Mouse (Mus musculus) midbrain, embryonic 15.5 days (tissue): Measurements from ENCODE around the gene Zfp775. TPM values are rescaled to one million over a fixed set of nuclear protein-coding genes. Genes with fewer than 3 reads are reported as not detected.

Experiments used
- ATAC-seq: fragments of 200-750 bp; cut with Nextera tagmentation; replicated peaks from 2 replicates; pipeline ENCODE4 v1.8.0; 2017; ENCODE audit warnings: moderate TSS enrichment
- H3K27ac ChIP-seq: fragments of 300-500 bp; sonication (generic); 2 replicates; pipeline ENCODE4 v1.5.1; 2015; ENCODE audit warnings: mild to moderate bottlenecking, inconsistent platforms
- H3K27me3 ChIP-seq: fragments of 300-500 bp; sonication (generic); replicated peaks from 2 replicates; pipeline ENCODE4 v1.6.1; 2015; ENCODE audit warnings: inconsistent platforms
- H3K36me3 ChIP-seq: fragments of 300-500 bp; sonication (generic); replicated peaks from 2 replicates; pipeline ENCODE4 v1.6.1; 2015; ENCODE audit warnings: inconsistent platforms
- H3K4me1 ChIP-seq: fragments of 300-500 bp; sonication (generic); 2 replicates; pipeline ENCODE4 v1.6.1; 2015; ENCODE audit warnings: inconsistent platforms
- H3K4me2 ChIP-seq: fragments of 300-500 bp; sonication (generic); 2 replicates; pipeline ENCODE4 v1.6.1; 2015; ENCODE audit warnings: inconsistent platforms, mild to moderate bottlenecking, moderate library complexity
- H3K4me3 ChIP-seq: fragments of 300-500 bp; sonication (generic); 2 replicates; pipeline ENCODE4 v1.5.1; 2015; ENCODE audit warnings: mild to moderate bottlenecking, inconsistent platforms
- H3K9ac ChIP-seq: fragments of 300-500 bp; sonication (generic); 2 replicates; pipeline ENCODE4 v1.6.1; 2015; ENCODE audit warnings: mild to moderate bottlenecking, inconsistent platforms
- H3K9me3 ChIP-seq: fragments of 300-500 bp; sonication (generic); 2 replicates; pipeline ENCODE4 v1.6.1; 2016; ENCODE audit warnings: inconsistent platforms
- WGBS: fragments of 180-500 bp; shearing (Covaris S2); methylation state at CpG from one replicate; pipeline ENCODE4 v1.1.7; 2015; ENCODE audit warnings: mixed read lengths; 5-methylcytosine and 5-hydroxymethylcytosine counted together
- polyA plus RNA-seq: library from polyadenylated mRNA; unstranded; fragments of >200 nt; fragmentation: Nextera tagmentation; extraction: Ambion mirVana; gene quantifications from 2 replicates; pipeline ENCODE4 v1.2.1, GENCODE M21; 2015

Gene Zfp775
- polyA plus RNA-seq, 1 experiment from 2014 or later = 16.8 TPM

DNA sequence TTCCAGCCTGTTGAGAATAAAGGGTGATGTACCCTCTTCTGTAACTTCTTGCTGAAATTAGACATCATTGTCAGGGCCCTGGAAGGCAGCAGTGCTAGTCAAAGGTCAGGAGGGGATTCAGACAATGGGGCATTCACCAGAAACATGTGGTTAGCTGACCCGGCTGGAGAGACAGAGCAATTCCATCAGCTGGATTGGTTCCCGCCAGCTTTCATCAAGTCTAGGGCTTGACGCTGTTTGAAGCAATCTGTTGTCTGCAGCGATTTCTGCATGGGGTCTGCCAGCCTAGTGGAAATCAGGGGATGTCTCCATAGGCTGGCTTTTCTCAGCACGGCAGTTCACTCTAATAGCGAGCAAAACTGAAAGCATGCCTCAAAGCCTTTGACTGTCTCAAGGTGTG lies 34.7 kb downstream of the Zfp775 start:
- H3K9ac ChIP-seq = no peak overlapping the region
- H3K27ac ChIP-seq = no peak overlapping the region
- no peak overlapping the region for H3K4me2 ChIP-seq
- WGBS = 53% methylated on average over 6 of the region's 6 CpGs
- H3K9me3 ChIP-seq = no peaks in the 10 kb centered on the region
- H3K4me1 ChIP-seq = no peaks in the 10 kb centered on the region
- ATAC-seq = no peak
- H3K4me3 ChIP-seq = no peak overlapping the region
- no peaks in the 10 kb centered on the region for H3K36me3 ChIP-seq
- H3K27me3 ChIP-seq = no peaks in the 10 kb centered on the region

DNA sequence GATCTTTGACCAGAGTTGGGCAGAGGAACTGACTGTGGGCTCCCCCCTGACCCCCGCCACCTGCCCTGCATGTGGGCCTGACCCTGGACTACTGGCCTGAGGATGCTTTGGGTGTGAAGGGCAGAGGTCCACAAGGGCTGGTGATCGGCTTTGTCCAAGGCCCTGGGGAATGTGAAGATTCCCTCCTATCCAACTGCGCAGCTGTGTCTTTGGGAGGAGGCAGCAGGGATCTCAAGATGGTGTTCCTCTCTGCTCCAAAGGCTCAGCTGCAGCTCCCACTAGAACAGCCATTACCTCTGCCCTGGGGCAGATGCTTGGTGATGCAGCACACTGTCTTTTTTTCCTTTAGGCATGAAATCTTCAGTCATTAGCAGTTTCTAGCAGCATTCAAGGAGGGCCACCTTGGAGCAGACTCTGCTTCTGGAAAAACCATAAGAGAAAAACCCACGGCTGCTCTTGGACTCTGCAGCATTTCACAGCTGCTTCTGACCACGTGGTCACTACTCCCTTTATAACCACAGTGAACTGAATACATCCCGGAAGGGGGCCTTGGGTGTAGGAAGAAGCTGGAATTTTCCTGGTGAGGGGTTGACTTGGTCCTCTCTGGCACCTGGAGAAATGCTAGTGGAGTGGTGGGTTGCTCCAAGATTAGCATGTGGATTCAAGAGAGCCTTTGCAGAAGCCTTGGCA lies 36.1 kb downstream of the Zfp775 start:
- H3K36me3 ChIP-seq = no peaks in the 10 kb centered on the region
- H3K4me2 ChIP-seq = no peak overlapping the region
- H3K9ac ChIP-seq = no peak overlapping the region
- WGBS = 67% methylated on average over 6 of the region's 6 CpGs
- H3K27ac ChIP-seq = no peak overlapping the region
- H3K4me1 ChIP-seq = no peaks in the 10 kb centered on the region
- no peaks in the 10 kb centered on the region for H3K27me3 ChIP-seq
- H3K4me3 ChIP-seq = no peak overlapping the region
- ATAC-seq = no peak
- H3K9me3 ChIP-seq = no peaks in the 10 kb centered on the region

DNA sequence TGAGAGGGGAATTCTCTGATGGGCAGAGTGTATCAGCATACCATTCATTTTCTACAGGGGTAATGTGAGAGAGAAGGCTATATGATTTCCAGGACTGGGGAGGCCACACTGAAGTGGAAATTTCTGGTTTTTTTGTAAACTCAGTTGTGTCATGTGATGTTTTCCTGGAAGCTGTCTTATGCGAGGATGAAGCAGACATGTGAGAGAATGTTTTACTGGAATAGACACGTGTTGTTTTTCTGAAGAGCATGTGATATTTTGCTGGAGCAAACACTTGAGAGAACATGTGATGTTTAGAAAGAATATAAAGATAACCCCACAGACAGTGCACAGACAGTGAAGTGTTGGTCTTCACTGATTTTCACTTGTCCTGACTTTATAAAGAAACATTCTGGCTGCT lies 36.7 kb downstream of the Zfp775 start:
- H3K9me3 ChIP-seq = no peaks in the 10 kb centered on the region
- no peaks in the 10 kb centered on the region for H3K36me3 ChIP-seq
- no peak overlapping the region for H3K9ac ChIP-seq
- no peak overlapping the region for H3K4me2 ChIP-seq
- H3K27ac ChIP-seq = no peak overlapping the region
- no peak overlapping the region for H3K4me3 ChIP-seq
- ATAC-seq = no peak
- H3K4me1 ChIP-seq = no peaks in the 10 kb centered on the region
- H3K27me3 ChIP-seq = no peaks in the 10 kb centered on the region
- WGBS = 81% methylated on average over 2 of the region's 2 CpGs

DNA sequence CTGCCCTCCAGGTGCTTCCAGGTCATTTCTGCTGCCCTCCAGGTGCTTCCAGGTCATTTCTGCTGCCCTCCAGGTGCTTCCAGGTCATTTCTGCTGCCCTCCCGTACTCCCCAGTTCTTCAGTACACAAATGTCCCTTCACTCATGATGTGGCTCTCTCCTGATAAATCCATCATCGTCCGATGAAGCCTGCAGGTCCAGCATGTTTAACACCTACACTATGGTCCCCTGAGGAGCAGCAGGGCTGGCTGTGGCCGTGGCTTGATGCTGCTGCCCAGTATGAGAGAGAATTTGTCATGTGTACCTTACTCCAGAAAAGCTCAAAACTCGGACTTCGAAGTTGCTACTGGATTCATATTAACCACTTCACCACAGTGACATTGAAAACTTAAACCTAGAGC lies 39.5 kb downstream of the Zfp775 start:
- no peaks in the 10 kb centered on the region for H3K4me1 ChIP-seq
- H3K9ac ChIP-seq = no peak overlapping the region
- WGBS = 80% methylated on average over 6 of the region's 6 CpGs
- H3K9me3 ChIP-seq = no peaks in the 10 kb centered on the region
- no peak for ATAC-seq
- H3K27ac ChIP-seq = no peak overlapping the region
- H3K4me3 ChIP-seq = no peak overlapping the region
- no peaks in the 10 kb centered on the region for H3K36me3 ChIP-seq
- H3K4me2 ChIP-seq = no peak overlapping the region
- H3K27me3 ChIP-seq = no peaks in the 10 kb centered on the region

DNA sequence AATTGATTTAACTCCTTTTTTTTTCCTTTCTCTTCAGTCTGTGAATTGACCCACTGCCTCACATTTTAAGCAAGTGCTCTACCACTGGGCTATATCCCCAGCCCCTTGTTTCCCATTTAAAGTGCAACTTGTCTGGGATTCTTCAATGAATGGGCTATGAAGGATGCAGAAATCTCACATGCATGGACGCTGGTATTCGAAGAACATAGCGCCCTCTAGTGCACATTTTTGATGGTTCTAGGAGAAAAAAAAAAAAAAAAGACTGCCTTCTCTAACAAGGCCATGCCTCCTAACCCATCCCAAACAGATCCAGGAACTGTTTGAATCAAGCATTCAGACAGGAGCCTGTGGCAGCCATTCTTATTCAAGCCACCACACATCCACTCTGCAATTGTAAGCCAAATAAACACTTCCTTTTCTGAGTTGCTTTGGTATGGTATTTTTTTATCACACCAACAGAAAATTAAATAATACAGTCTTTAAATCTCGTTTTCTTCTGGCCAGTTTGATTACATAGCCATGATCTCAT lies 41.0 kb downstream of the Zfp775 start:
- ATAC-seq = peak; percentile 42; the same call in 1 of the 2 replicates
- no peak overlapping the region for H3K9ac ChIP-seq
- 22% methylated on average over 4 of the region's 4 CpGs for WGBS

DNA sequence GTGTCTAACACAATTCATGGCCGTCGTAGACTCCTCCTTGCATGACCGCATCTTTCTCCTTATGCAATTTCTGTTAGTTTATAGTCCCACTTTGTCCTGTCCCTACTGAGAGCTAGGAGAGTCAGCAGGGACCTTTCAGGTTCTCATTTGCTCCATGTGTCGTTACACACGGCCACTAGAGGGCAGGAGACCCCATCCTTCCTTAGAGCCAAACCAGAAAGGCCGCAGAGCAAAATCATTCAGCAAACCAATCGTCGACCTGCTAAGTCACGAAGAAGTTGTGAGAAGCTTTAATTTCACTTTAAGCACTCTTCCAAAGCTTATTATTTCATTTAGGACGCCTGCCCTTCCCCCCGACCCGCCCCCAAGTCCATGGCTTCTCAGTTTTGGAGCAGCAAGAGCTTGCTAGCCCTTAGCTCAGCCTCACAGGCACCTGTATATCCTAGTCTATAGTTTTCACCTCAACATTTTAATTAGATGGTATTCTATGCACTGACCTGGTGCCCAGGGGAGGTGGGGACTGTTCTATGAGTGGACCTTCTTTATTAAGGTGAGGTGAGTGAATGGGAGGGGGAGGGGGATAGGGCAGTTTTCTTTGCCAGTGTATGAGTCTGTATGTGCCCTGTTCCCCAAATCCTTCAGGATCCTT lies 43.9 kb downstream of the Zfp775 start:
- H3K4me3 ChIP-seq = no peak overlapping the region
- 14% methylated on average over 12 of the region's 12 CpGs for WGBS
- no peaks in the 10 kb centered on the region for H3K4me1 ChIP-seq
- H3K36me3 ChIP-seq = no peaks in the 10 kb centered on the region
- H3K27me3 ChIP-seq = no peaks in the 10 kb centered on the region
- no peak overlapping the region for H3K9ac ChIP-seq
- H3K27ac ChIP-seq = no peak overlapping the region
- ATAC-seq = 0 out of 2 replicates have a peak, but pooled peaks have one; percentile 33
- H3K9me3 ChIP-seq = no peaks in the 10 kb centered on the region
- no peak overlapping the region for H3K4me2 ChIP-seq

More for the DNA sequence above, 41.0 kb downstream of the Zfp775 start:
- Histone ChIP-seq H3K9me3 (no peaks in the 10 kb centered on the region), H3K36me3 (no peaks in the 10 kb centered on the region), H3K4me3 (no peak overlapping the region), H3K4me1 (no peaks in the 10 kb centered on the region), H3K27ac (no peak overlapping the region), H3K27me3 (no peaks in the 10 kb centered on the region), H3K4me2 (no peak overlapping the region)

DNA sequence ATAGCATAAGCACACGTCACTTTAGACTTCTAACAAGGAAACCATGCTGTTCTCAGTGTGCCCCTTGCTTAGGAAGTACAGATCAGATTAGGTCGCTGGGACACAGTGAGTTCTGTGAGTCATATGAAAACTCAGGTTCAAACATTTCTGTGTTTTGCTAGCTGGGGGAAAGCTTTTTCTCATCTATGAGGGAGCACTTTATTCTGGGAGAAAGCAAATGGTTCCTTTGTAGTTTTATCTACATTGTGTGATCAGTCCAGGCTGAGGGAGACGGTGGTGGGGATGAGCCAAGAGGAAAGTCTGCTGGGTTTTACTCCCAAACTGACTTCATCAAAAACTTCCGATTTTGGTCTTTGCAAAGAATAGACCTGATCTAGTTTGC lies 44.4 kb downstream of the Zfp775 start:
- WGBS = 85% methylated on average over 4 of the region's 4 CpGs
- H3K4me2 ChIP-seq = no peak overlapping the region
- H3K9ac ChIP-seq = no peak overlapping the region

DNA sequence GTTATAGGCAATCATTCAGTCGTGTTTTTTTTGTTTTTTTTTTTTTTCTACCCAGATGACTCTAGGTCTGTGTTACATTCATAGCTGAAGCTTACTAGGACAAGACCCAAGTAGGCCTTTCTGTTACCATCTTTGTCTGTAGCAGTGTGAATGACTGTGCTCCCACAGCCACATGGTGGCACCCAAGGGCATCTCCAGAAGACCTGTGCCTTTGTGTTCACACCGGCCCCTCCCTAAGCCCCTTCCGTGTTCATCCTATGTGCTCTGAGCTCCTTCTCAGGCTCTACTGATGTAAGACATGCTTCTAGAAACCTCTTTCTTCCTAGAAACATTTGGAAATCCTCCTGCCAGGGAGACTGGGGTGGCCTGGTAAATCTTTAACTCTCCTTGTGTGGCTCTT lies 45.1 kb downstream of the Zfp775 start, which contains the start of gene Gimap8:
TSS of gene Gimap8 (plus strand) at position 240 of the 400 bp plus-strand sequence.
- Histone ChIP-seq H3K4me2 (no peak within 1 kb of the TSS), H3K9me3 (no peaks in the 10 kb centered on the region), H3K9ac (no peak within 1 kb of the TSS), H3K36me3 (no peaks in the 10 kb centered on the region), H3K4me1 (no peaks in the 10 kb centered on the region), H3K4me3 (no peak within 1 kb of the TSS), H3K27ac (no peak within 1 kb of the TSS), H3K27me3 (no peaks in the 10 kb centered on the region)
- WGBS = 41% methylated on average over 3 of the region's 3 CpGs
- ATAC-seq = no peak

More for the DNA sequence above, 44.4 kb downstream of the Zfp775 start:
- Histone ChIP-seq H3K27ac (no peak overlapping the region), H3K9me3 (no peaks in the 10 kb centered on the region), H3K27me3 (no peaks in the 10 kb centered on the region), H3K4me1 (no peaks in the 10 kb centered on the region), H3K4me3 (no peak overlapping the region), H3K36me3 (no peaks in the 10 kb centered on the region)
- no peak for ATAC-seq

DNA sequence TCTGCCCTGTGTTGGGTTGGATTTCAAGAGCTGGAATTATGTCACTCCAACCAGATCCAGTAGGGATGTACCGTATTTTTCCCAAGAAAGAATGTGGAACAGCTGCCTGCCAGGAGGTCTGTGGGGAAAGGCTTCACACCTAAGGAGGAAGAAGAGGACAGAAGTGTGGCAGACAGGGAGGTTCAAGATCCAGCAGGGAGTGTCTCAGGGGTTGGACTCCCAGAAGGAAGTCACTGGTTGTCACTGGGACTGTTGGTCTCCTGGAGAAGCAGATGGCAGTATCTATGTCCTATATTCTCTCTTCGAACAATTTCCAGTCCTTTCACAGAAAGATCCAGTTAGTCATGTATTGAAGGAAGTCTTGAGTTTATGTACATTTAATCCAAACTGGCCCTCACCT lies 45.7 kb downstream of the Zfp775 start:
- no peak overlapping the region for H3K4me3 ChIP-seq
- H3K9me3 ChIP-seq = no peaks in the 10 kb centered on the region
- no peaks in the 10 kb centered on the region for H3K4me1 ChIP-seq
- no peak overlapping the region for H3K9ac ChIP-seq
- 92% methylated on average over 2 of the region's 2 CpGs for WGBS
- H3K27me3 ChIP-seq = no peaks in the 10 kb centered on the region
- ATAC-seq = no peak
- H3K4me2 ChIP-seq = no peak overlapping the region
- no peaks in the 10 kb centered on the region for H3K36me3 ChIP-seq
- H3K27ac ChIP-seq = no peak overlapping the region

DNA sequence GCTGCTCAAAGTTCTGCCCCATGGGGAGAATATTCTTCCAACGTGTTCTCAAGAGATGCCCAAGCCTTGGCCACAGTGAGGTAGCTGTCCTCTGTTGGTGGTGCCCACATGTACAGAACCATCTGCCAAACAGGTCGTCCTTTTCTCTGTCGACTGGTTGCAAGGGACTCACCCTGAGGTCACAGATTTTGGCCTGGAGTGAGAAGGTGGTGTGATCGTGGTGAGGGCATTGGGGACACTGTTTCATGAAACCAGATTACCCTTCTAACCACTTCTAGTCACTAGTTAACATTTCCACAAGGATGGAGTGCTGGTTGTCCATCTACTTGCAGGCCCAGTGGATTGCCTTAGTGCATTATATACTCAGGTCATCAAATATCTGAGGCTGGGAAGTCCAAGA lies 46.9 kb downstream of the Zfp775 start:
- no peak for ATAC-seq
- H3K27ac ChIP-seq = no peak overlapping the region
- no peaks in the 10 kb centered on the region for H3K27me3 ChIP-seq
- H3K4me1 ChIP-seq = no peaks in the 10 kb centered on the region
- H3K4me2 ChIP-seq = no peak overlapping the region
- WGBS = 78% methylated on average over 4 of the region's 4 CpGs
- no peak overlapping the region for H3K9ac ChIP-seq
- no peak overlapping the region for H3K4me3 ChIP-seq
- H3K9me3 ChIP-seq = no peaks in the 10 kb centered on the region
- no peaks in the 10 kb centered on the region for H3K36me3 ChIP-seq

DNA sequence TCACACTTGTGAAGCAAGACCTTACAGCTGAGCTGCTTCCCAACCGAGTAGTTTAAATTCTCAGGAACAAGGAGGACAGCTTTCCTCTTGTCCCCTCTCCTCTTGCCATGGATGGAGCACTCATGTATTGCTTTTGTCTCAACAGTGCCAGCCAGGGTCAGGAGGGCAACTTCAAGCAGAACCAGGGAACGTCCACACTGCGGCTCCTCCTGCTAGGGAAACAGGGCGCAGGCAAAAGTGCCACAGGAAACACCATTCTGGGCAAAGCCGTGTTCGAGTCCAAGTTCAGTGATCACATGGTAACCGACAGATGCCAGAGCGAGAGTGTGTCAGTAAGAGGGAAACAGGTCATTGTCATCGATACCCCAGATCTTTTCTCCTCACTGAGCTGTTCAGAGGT lies 48.2 kb downstream of the Zfp775 start:
- no peak overlapping the region for H3K4me3 ChIP-seq
- no peaks in the 10 kb centered on the region for H3K36me3 ChIP-seq
- no peak overlapping the region for H3K4me2 ChIP-seq
- WGBS = 92% methylated on average over 9 of the region's 9 CpGs
- H3K9me3 ChIP-seq = no peaks in the 10 kb centered on the region
- no peaks in the 10 kb centered on the region for H3K27me3 ChIP-seq
- no peaks in the 10 kb centered on the region for H3K4me1 ChIP-seq
- H3K27ac ChIP-seq = no peak overlapping the region
- ATAC-seq = no peak
- no peak overlapping the region for H3K9ac ChIP-seq

DNA sequence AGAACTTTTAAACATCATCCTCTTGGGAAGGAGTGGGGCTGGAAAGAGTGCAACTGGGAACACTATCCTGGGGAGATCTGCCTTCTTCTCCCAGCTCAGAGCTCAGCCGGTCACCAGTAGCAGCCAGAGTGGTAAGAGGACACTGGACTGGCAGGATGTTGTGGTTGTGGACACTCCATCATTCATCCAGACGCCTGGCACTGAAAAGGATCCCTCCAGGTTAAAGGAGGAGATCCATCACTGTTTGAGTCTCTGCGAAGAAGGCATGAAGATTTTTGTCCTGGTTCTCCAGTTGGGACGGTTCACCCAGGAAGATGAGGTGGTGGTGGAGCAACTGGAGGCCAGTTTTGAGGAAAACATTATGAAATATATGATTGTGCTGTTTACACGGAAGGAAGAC lies 56.9 kb downstream of the Zfp775 start:
- Histone ChIP-seq H3K9me3 (no peaks in the 10 kb centered on the region), H3K36me3 (no peaks in the 10 kb centered on the region), H3K4me2 (no peak overlapping the region), H3K4me3 (no peak overlapping the region), H3K9ac (no peak overlapping the region), H3K27ac (no peak overlapping the region), H3K4me1 (no peaks in the 10 kb centered on the region), H3K27me3 (no peaks in the 10 kb centered on the region)
- no peak for ATAC-seq
- 87% methylated on average over 5 of the region's 5 CpGs for WGBS

DNA sequence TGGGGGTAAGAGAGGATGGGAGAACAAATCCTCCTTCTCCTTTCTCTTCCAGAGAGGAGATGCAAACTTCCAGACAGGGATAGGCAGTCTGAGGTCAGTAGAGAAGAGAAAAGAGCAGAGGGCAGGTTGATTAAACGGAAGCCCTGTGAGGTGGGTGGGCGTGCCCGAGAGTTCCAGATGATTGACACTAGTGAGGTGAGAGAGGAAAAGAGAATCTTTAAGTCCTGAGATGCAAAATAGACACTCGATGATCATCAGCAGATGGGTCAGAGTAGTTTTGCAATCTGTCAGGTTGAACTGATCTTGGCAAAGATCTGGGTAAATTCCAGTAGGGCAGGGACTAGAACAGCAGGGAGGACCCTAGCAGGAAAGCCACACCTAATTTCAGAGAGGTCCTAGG lies 62.9 kb downstream of the Zfp775 start:
- no peak for ATAC-seq
- H3K27ac ChIP-seq = no peak overlapping the region
- no peaks in the 10 kb centered on the region for H3K4me1 ChIP-seq
- 84% methylated on average over 4 of the region's 4 CpGs for WGBS
- no peak overlapping the region for H3K4me2 ChIP-seq
- H3K4me3 ChIP-seq = no peak overlapping the region
- no peaks in the 10 kb centered on the region for H3K36me3 ChIP-seq
- no peaks in the 10 kb centered on the region for H3K27me3 ChIP-seq
- no peak overlapping the region for H3K9ac ChIP-seq
- no peaks in the 10 kb centered on the region for H3K9me3 ChIP-seq
